Mouse (Mus musculus): ENCODE data around the gene Pak7.

The Pak7 gene

DNA sequence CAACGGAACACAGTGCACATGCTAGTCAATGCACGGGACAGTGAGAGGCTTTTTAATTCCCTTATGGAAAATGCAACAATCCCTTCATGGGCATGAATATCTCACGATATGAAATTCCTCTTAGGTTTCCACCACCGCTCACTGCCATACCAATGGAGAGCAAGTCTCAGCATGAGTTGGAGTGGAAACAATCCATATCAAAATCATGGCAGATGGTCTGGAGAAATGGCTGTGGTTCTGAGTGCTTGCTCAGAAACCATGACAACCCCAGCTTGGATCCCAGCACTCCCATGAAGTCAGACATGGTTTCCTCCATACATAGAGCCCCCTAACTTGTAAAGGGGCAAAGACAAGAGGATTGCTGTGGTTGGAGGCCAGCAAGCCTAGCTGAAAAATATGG lies 339.3 kb downstream of the Pak7 start:
- DNase-seq (ENCODE audit: low spot score): no peak
